Mouse (Mus musculus): Measurements from ENCODE around the gene 1700011L22Rik. TPM values are rescaled to one million over a fixed set of nuclear protein-coding genes. Genes with fewer than 3 reads are reported as not detected.

1700011L22Rik gene
- polyA plus RNA-seq, 1 experiment from 2014 or later, result not detected

DNA sequence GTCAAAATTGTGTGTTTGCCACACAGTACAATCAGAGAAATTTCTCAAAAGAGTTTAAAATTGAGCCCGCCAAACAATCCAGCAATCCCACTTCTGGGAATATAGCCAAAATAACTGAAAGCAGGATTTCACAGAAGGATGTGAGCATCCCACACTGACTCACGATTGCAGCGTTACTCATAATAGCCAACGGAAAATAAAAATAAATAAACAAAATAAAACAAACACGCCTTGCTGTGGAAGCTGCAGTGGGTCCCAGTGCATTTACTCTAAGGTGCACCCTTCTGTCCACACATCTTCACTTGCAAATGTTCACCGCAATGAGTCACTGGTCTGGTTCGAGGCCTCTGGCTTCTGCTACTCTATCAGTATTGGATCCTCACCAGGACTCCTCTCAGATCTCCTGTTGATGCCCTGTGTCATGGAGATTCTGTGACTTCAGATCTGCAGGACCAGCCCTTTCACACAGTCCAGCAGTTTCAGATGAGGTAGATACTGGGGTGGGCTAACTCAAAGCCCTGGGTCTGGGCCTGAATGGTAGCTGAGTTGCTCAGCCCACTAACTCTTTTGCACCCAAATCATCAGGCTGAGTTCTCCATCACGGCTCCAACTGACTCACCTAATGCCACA lies 7.8 kb upstream of the 1700011L22Rik start:
- no peak overlapping the region for H3K27ac ChIP-seq (ENCODE audit: low read length)
- peak; percentile 36; the same call in 1 of the 2 replicates for ATAC-seq (ENCODE audit: low read depth)
- WGBS, result 47% methylated on average over 8 of the region's 8 CpGs
- H3K4me2 ChIP-seq (ENCODE audit: low read depth, low read length), result no peak overlapping the region
- H3K27me3 ChIP-seq (ENCODE audit: control insufficient read depth, insufficient read depth, low read depth, low read length), result no peaks in the 10 kb centered on the region
- H3K4me1 ChIP-seq (replicated peaks; ENCODE audit: control insufficient read depth, insufficient read depth, low read length), result no peaks in the 10 kb centered on the region
- H3K4me3 ChIP-seq (ENCODE audit: low read length), result no peak overlapping the region
- no peak overlapping the region for H3K9ac ChIP-seq (ENCODE audit: low read length)
- no peaks in the 10 kb centered on the region for H3K36me3 ChIP-seq (ENCODE audit: control insufficient read depth, insufficient read depth, low read length)
- H3K9me3 ChIP-seq (ENCODE audit: control insufficient read depth, low read length), result no peaks in the 10 kb centered on the region

DNA sequence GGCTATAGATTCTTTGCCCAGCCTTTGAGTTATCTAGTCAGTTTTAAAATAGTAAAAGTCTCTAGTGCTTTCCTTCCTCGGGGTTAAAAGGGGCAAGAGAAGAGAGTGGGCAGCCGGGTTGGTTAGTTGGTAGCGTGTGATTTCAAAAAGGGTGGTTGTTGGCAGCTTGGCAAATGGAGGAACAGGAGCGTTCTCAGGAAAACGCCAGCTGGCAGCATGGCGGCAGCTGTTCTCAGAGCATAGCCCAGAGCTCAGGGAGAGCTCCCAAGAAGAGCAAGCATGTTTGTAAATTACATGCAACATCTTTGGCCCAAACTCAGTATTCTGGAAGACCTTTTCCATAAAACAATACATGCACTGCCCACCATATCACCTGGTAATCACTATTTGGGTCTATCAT lies 5.4 kb upstream of the 1700011L22Rik start:
- 84% methylated on average over 6 of the region's 6 CpGs for WGBS

DNA sequence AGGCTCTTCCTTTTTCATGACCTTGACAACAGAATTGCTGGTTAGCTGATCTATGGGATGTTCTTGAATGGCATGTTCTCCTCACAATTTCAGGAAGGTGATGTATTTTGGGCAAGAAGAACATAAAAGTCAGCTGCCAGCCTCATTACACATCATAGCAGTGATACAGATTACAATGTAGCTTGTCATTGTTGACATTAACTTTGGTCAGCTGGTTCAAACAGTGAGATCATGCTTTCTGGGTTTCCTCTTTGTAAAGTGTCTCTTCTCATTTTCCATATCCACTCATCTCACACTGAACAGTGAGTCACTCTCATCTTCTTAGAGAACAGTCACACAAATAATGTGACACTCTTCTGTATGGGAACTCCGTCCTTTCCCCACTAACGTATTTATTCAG lies 4.9 kb downstream of the 1700011L22Rik start:
- no peak overlapping the region for H3K27ac ChIP-seq (ENCODE audit: low read length)
- H3K4me3 ChIP-seq (ENCODE audit: low read length), result no peak overlapping the region
- H3K9ac ChIP-seq (ENCODE audit: low read length), result no peak overlapping the region
- no peaks in the 10 kb centered on the region for H3K27me3 ChIP-seq (ENCODE audit: control insufficient read depth, insufficient read depth, low read depth, low read length)
- no peak for ATAC-seq (ENCODE audit: low read depth)
- 68% methylated on average over 2 of the region's 2 CpGs for WGBS
- no peaks in the 10 kb centered on the region for H3K36me3 ChIP-seq (ENCODE audit: control insufficient read depth, insufficient read depth, low read length)
- no peaks in the 10 kb centered on the region for H3K9me3 ChIP-seq (ENCODE audit: control insufficient read depth, low read length)
- no peaks in the 10 kb centered on the region; the same call in 1 of the 2 replicates for H3K4me1 ChIP-seq (replicated peaks; ENCODE audit: control insufficient read depth, insufficient read depth, low read length)
- no peak overlapping the region for H3K4me2 ChIP-seq (ENCODE audit: low read depth, low read length)

More for the DNA sequence above, 5.4 kb upstream of the 1700011L22Rik start:
- ATAC-seq (ENCODE audit: low read depth), result no peak
- no peak overlapping the region for H3K27ac ChIP-seq (ENCODE audit: low read length)
- no peaks in the 10 kb centered on the region for H3K27me3 ChIP-seq (ENCODE audit: control insufficient read depth, insufficient read depth, low read depth, low read length)
- no peak overlapping the region for H3K9ac ChIP-seq (ENCODE audit: low read length)
- no peaks in the 10 kb centered on the region for H3K4me1 ChIP-seq (replicated peaks; ENCODE audit: control insufficient read depth, insufficient read depth, low read length)
- no peak overlapping the region for H3K4me2 ChIP-seq (ENCODE audit: low read depth, low read length)
- H3K9me3 ChIP-seq (ENCODE audit: control insufficient read depth, low read length), result no peaks in the 10 kb centered on the region
- H3K36me3 ChIP-seq (ENCODE audit: control insufficient read depth, insufficient read depth, low read length), result no peaks in the 10 kb centered on the region
- H3K4me3 ChIP-seq (ENCODE audit: low read length), result no peak overlapping the region

DNA sequence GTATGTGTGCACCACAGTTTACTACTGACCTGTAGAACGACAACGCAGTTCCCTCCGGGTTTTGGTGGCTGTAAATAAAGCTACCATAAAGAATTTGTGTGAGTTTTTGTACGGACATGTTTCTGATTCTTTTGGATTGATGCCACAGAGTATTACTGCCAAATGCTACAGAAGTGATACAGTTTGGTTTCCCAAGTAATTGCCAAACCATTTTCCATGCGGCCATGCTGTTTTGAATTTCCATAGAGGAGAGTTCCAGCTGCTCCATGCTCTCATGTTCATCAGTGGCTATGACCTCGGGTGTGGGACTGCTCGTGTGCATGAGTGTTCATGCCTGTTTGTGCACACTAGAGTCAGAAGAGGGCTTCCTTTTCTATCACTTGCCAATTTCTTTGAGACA lies 8.4 kb downstream of the 1700011L22Rik start:
- H3K9ac ChIP-seq (ENCODE audit: low read length), result no peak overlapping the region
- no peak for ATAC-seq (ENCODE audit: low read depth)
- WGBS, result 64% methylated on average over 7 of the region's 7 CpGs

DNA sequence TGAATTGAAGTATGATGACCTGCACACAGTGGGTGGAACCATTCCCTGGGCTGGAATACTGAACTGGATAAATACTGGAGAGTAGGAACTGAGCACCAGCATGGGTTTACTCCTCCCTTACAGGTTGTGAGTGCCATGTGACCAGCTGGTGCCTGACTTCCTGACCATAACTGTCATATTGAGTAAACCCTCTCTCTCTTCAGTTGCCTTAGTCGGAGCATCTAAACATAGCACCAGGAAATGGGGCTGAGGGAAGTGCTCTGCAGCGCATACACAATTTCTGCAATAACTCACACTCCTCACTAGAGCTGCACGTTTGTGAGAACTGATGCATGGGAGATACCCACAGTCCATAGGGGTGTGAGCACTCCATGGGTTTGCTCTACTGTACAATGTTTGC lies 9.1 kb downstream of the 1700011L22Rik start:
- no peaks in the 10 kb centered on the region for H3K4me1 ChIP-seq (replicated peaks; ENCODE audit: control insufficient read depth, insufficient read depth, low read length)
- H3K36me3 ChIP-seq (ENCODE audit: control insufficient read depth, insufficient read depth, low read length), result no peaks in the 10 kb centered on the region
- H3K27me3 ChIP-seq (ENCODE audit: control insufficient read depth, insufficient read depth, low read depth, low read length), result no peaks in the 10 kb centered on the region
- no peak overlapping the region for H3K4me3 ChIP-seq (ENCODE audit: low read length)
- no peak overlapping the region for H3K4me2 ChIP-seq (ENCODE audit: low read depth, low read length)
- no peaks in the 10 kb centered on the region for H3K9me3 ChIP-seq (ENCODE audit: control insufficient read depth, low read length)
- no peak for ATAC-seq (ENCODE audit: low read depth)
- no peak overlapping the region for H3K27ac ChIP-seq (ENCODE audit: low read length)
- 68% methylated on average over 3 of the region's 3 CpGs for WGBS
- no peak overlapping the region for H3K9ac ChIP-seq (ENCODE audit: low read length)

More for the DNA sequence above, 8.4 kb downstream of the 1700011L22Rik start:
- Histone ChIP-seq H3K9me3 (ENCODE audit: control insufficient read depth, low read length) (no peaks in the 10 kb centered on the region), H3K27me3 (ENCODE audit: control insufficient read depth, insufficient read depth, low read depth, low read length) (no peaks in the 10 kb centered on the region), H3K36me3 (ENCODE audit: control insufficient read depth, insufficient read depth, low read length) (no peaks in the 10 kb centered on the region), H3K4me3 (ENCODE audit: low read length) (no peak overlapping the region), H3K4me2 (ENCODE audit: low read depth, low read length) (no peak overlapping the region), H3K27ac (ENCODE audit: low read length) (no peak overlapping the region), H3K4me1 (replicated peaks; ENCODE audit: control insufficient read depth, insufficient read depth, low read length) (no peaks in the 10 kb centered on the region)

DNA sequence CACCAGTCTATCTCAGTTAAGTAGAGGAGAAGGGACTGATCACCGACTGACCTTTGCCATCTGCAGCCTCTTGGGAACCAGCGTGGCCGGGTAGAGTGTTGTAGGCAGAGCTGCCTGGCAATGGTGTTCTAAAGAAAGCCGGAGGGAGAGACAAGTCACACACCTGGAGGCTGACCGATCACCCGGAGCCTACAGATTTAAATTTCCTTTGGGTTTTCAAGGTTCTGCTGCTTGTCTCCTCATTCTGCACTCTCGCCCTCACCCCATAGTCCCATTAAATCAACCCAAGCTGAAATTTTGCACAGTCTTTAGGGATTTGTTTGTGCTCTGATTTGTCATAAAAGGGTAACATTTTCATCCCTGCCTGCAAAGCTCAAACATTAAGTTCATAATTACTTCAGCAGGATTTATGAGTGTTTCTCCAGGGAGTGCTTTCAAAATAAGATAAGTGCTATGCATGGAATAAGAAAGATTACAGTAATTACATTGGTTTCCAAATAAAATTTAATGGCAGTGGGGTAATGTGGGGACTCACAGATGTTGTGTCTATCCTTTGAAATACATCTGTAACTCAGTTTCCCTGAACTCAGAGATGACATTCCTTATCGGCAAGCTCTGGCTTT lies 19.0 kb downstream of the 1700011L22Rik start:
- no peaks in the 10 kb centered on the region for H3K9me3 ChIP-seq (ENCODE audit: control insufficient read depth, low read length)
- H3K4me3 ChIP-seq (ENCODE audit: low read length), result no peak overlapping the region
- ATAC-seq (ENCODE audit: low read depth), result no peak
- H3K9ac ChIP-seq (ENCODE audit: low read length), result no peak overlapping the region
- 87% methylated on average over 8 of the region's 8 CpGs for WGBS
- no peak overlapping the region for H3K4me2 ChIP-seq (ENCODE audit: low read depth, low read length)
- no peaks in the 10 kb centered on the region for H3K4me1 ChIP-seq (replicated peaks; ENCODE audit: control insufficient read depth, insufficient read depth, low read length)
- no peak overlapping the region for H3K27ac ChIP-seq (ENCODE audit: low read length)
- H3K36me3 ChIP-seq (ENCODE audit: control insufficient read depth, insufficient read depth, low read length), result no peaks in the 10 kb centered on the region
- H3K27me3 ChIP-seq (ENCODE audit: control insufficient read depth, insufficient read depth, low read depth, low read length), result no peaks in the 10 kb centered on the region

DNA sequence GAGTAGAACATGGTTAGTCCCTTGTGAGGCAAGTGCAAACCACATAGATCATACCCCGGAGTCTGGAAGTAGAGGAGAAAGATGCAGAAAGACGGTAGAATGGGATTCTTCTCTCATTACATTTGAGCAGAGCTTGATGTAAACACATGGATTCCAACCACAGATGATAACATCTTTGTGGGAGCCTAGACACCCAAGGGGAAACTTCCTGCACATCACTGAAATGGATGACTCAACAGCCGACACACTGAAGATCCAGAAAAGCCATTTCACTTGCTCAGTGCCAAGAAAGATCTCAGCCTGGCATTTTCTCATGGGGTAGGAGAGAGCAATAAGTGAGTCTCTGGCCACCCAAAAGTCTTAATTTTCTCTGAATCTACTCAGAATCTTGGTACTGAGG lies 20.5 kb downstream of the 1700011L22Rik start:
- Histone ChIP-seq H3K9ac (ENCODE audit: low read length) (no peak overlapping the region), H3K4me1 (replicated peaks; ENCODE audit: control insufficient read depth, insufficient read depth, low read length) (no peaks in the 10 kb centered on the region), H3K27me3 (ENCODE audit: control insufficient read depth, insufficient read depth, low read depth, low read length) (no peaks in the 10 kb centered on the region), H3K36me3 (ENCODE audit: control insufficient read depth, insufficient read depth, low read length) (no peaks in the 10 kb centered on the region), H3K27ac (ENCODE audit: low read length) (no peak overlapping the region), H3K4me3 (ENCODE audit: low read length) (no peak overlapping the region), H3K4me2 (ENCODE audit: low read depth, low read length) (no peak overlapping the region), H3K9me3 (ENCODE audit: control insufficient read depth, low read length) (no peaks in the 10 kb centered on the region)
- 73% methylated on average over 3 of the region's 3 CpGs for WGBS
- no peak for ATAC-seq (ENCODE audit: low read depth)

DNA sequence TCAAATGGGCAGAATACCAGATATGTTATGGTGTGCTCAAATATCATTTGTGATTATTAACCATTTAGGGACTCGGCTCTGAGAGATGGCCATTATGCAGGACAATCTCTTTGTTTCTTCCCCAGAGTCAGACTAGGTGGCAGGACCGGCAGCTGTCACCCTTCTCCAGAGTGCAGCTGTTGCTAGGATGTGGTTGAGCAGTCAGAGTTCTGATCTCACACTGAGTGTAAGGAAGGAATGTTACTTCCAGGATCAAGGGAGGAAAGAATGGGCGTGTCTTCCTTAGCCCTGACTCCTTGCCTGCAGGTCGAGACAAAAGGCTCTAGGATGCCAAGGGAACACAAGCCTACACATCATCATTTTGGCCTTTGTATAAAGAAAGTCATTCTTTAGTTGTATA lies 21.2 kb downstream of the 1700011L22Rik start:
- Histone ChIP-seq H3K36me3 (ENCODE audit: control insufficient read depth, insufficient read depth, low read length) (no peaks in the 10 kb centered on the region), H3K27me3 (ENCODE audit: control insufficient read depth, insufficient read depth, low read depth, low read length) (no peaks in the 10 kb centered on the region), H3K9me3 (ENCODE audit: control insufficient read depth, low read length) (no peaks in the 10 kb centered on the region), H3K4me1 (replicated peaks; ENCODE audit: control insufficient read depth, insufficient read depth, low read length) (peaks cover 5% of the 10 kb centered on the region; the same call in 1 of the 2 replicates), H3K9ac (ENCODE audit: low read length) (no peak overlapping the region), H3K27ac (ENCODE audit: low read length) (no peak overlapping the region), H3K4me2 (ENCODE audit: low read depth, low read length) (no peak overlapping the region), H3K4me3 (ENCODE audit: low read length) (no peak overlapping the region)
- ATAC-seq (ENCODE audit: low read depth), result no peak
- 77% methylated on average over 4 of the region's 4 CpGs for WGBS

DNA sequence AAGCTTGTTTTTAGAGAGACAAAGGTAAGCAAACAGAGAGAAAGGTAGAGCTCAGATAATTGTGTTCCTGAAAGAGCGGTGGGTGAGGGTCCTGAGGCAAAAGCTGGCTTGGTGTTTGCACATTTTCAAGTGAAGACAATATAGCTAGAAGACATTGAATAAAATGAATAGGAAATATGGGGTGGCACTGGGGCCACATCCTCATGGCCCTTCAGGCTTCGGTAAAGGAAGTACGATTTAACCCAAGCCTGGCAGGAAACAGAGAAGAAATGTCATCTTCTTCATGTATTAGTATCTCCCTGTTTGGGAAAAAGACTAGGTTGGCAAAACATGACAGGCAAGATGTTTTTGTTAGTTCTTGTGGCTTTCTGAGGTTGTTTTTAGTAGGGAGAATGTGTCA lies 22.3 kb downstream of the 1700011L22Rik start:
- Histone ChIP-seq H3K4me2 (ENCODE audit: low read depth, low read length) (no peak overlapping the region), H3K27ac (ENCODE audit: low read length) (no peak overlapping the region), H3K9me3 (ENCODE audit: control insufficient read depth, low read length) (no peaks in the 10 kb centered on the region), H3K4me1 (replicated peaks; ENCODE audit: control insufficient read depth, insufficient read depth, low read length) (peaks cover 5% of the 10 kb centered on the region; the same call in 1 of the 2 replicates), H3K4me3 (ENCODE audit: low read length) (no peak overlapping the region), H3K27me3 (ENCODE audit: control insufficient read depth, insufficient read depth, low read depth, low read length) (no peaks in the 10 kb centered on the region), H3K9ac (ENCODE audit: low read length) (no peak overlapping the region), H3K36me3 (ENCODE audit: control insufficient read depth, insufficient read depth, low read length) (no peaks in the 10 kb centered on the region)
- no peak for ATAC-seq (ENCODE audit: low read depth)
- 78% methylated on average over 3 of the region's 3 CpGs for WGBS

All from lung, embryonic 16.5 days (tissue).